Mouse (Mus musculus) skeletal muscle tissue, adult 2 months (tissue): ENCODE measurements around the gene Fam110a.
"Not testable (repeated sequence)": the region's sequence is repeated elsewhere in the genome, so short reads cannot be mapped to it uniquely, and the experiment has no call there.

Experiments
- DNase-seq: peaks from one replicate; pipeline ENCODE4 v3.0.0-alpha.2; 2012; ENCODE audit warnings: low read depth, low spot score

The Fam110a gene

DNA sequence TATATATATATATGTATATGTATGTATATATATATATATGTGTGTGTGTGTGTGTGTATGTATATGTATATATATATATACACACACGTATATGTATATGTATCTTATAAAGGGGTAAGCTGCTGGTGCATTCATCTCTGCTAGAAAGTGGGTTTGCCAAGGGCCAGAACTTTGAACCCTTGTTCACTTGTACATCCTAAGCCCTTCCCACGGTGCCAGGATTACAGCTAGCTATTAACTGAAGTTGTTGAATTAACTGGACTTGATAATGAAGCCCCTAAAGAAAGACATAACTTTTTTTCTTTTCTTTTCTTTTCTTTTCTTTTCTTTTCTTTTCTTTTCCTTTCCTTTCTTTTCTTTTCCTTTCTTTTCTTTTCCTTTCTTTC is 17.2 kb upstream of the Fam110a start:
- not testable (repeated sequence) for DNase-seq

DNA sequence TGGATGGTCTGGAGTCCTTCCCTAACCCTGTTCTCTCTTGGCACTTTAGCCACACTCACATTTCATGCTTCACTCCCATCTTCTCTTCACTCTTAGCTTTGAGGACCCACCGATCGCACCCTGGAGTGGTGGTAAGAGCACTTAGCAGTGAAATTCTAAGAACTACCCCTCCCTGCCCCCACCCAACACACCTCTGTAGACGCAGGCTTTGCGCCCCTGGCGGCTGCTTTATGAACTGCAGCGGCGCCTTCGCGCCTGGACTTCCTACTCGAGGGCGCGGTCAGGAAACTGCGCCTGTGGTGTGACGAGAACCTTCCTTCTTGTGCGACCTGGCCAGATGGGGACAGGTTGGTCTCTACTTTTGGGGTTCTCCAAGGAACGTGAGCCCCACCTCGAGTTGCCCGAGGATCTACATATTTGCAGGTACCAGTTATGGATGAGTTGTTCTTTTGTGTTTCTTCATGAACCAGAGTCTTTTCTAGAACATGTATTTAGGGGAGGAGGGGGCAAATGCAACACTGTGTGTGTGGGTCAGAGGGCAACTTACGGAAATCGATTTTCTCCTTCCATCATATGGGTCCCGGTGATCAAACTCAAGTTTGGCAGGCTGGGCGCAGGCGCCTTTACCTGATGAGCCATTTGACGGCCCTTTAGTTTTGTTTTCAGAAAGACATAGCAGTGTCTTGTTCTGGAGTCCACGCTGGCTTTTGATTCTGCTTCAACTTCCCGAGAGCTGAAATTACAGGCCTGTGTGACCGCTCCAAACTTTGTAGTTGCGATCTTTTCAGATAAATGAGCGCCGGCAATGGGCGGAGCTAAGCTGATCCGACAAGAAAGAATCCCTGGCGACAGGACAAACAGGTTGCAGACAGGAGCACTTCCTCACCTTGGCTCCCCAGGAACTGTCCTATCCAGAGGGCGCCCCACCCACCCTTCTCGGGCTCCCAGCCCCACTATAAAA is 16.5 kb upstream of the Fam110a start, which contains the start of gene Slc52a3:
Gene Slc52a3, plus strand, starts transcription at position 283 of the 961 bp plus-strand sequence.
- DNase-seq = peak; percentile 58

DNA sequence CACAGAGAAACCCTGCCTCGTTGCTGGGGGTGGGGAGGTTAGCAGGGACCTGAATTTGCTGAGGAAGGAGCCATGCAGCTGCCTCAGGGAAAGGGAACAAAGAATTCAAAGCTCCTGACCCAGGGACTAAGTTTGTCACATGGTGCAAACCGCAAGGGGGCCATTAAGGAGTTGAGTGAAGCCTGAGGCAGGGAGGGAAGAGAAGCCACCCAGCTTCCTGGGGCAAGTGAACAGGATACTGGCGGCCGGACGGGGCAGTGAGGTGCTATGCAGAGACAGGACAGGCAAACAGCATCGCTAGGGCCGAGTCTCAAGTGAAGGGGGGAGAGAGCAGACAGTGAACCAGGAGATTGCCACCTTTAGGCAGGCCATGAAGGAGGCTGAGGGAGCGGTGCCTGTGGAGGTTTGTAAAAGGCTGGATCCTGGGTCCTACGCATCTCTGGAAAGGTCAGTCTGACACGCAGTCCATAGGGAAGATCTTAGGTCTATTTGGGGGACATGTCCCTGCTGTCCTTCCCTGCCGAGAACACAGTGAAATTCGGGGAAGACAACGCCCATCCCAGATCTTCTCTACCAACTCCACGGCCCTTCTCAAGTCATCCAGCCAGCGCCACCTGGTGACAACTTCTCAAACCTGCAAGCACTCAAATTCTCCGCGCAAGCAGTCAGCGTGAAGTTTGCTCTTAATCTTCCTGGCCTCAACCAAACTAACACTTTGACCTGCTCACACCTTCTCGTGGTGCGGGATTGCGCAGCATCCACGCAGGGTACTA is 14.5 kb upstream of the Fam110a start:
- peak; percentile 70 for DNase-seq

DNA sequence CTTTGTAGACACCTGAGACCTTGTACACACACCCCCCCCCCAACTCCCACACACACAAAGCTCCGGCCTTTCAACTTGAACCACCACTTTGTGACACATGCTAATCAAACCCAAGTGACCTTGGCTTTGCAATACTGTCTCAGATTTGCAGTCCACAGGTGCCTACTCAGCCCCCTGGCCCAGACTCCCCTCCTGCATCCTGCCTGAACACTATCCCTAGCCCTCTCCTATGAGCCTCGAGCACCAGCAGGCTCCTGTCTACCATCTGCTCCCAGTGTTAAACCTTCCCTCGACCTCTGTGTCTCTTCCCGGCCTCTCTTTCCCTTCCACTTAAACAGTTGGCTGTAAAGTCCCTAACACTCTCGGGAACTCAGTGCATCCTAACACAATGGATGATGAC is 11.4 kb upstream of the Fam110a start:
- no peak for DNase-seq

DNA sequence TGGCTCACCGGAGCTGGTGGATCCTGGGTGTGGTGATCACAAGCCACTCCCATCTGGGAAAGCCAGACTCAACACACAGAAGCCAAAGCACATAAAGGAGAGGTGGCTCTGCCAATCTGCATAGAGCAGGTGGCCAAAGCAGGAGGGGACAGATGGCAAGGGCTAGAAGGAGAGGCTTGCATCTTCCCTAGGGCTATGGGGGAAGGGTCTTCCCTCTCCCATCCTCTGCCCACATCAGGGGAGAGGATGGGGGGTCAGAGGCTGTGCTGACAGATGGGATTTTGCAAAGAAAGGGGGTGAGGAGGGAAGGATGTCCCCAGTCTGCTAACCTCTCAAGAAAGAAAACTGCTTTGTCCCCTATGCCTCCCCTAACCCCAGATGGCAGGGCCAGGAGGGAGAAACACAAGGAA is 11.0 kb upstream of the Fam110a start:
- no peak for DNase-seq

DNA sequence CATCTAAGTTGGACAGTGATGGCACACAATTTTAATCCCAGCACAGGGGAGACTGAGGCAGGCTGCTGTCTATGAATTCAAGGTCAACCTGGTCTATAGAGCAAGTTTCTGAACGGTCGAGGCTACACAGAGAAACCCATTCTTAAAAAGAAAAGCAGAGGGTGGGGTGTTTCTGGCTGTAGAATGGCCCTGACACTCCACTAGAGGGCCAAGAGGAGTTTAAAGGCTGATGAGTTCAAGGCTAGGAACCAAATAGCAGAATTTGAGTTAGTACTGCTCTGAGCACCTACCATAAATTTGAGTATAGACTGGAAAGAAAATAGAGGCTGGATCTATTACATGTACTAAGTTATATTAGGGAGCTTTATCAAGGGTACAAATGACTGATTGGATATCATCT is 9.0 kb upstream of the Fam110a start:
- no peak for DNase-seq

DNA sequence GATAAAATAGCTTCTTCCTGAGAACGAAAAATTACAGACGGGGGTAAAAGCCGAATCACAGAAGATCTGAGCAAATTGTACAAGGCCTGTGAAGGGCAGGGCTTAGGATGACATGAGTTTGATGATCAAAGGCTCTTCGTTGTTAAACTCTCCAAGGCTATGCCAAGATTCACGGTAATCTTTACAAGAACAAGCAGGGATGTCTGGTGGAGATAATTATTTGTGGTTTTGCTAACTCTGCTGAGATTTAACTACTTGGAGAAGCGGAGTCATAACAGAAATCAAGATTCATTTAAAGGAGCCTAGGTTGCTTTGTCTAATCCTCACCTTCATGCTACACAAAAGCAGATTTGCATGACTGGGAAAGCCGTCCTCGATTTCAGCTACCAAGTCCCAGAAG is 6.9 kb upstream of the Fam110a start:
- no peak for DNase-seq

DNA sequence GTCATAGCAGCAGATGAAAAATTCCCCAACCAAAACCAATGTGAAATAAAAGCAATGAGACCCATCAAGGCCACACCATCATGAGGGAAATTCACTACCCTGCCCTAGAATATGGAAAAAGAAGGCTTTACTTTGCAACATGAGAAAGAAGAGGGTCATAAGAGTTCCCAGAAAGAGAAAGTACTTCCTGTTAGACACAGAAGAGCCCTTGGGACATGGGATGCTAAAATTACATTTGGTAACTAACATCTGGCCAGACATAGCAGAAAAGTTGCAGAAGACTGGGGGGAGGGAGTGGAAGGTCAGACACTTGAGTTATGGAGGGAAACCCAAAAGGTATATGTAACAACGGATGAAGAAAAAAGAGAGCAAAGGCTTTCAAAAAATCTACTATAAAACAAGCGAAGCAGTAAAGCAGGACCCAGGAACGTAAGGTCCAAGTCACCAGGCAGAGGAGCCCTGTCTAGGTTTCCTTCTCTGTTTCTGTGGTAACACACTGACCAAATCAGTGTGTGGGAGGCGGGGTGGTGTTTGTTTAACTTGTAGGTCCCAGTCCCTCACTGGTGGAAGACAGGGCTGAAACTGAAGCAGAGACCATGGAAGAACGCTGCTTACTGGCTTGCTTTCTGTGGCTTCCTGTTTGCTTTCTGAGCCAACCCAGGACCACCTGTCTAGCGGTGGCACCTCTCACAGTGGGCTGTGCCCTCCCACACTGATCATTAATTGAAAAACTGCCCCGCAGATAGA is 5.6 kb upstream of the Fam110a start:
- DNase-seq = no peak

DNA sequence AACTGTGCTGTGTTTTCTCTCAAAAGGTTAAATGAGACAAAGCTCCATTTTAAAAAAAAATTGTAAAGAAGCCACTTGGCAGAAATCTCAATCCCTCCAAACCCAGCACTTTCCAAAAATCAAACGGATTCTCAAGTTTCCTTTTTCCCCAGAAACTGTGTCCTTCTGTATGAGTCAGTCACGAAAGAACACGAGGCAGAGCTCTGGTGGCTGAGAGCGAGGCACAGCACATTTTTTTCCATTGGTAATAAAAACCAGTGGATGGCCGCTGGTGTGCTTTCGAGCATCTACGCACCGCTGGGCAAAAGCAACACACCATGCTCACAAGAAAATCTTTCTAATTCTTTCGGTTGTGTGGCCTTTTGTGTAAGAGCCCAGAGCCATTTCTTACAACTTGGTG is 4.0 kb upstream of the Fam110a start:
- no peak for DNase-seq

DNA sequence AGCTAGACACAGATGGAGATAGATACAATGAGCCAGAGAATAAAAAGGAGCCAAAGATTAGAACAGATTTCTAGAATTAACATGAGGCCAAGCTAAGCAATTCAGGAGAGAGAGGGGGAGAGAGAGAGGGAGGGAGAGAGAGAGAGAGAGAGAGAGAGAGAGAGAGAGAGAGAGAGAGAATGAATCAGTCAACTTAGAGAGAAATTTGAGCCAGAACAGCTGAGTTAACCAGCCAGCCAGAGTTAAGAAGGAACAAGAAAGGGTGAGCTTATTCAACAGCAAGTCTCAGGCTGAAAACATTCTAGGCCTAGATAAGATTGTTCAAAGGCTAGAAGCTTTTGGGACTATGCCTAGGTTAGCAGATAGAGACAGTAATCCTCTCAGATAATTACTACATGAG is 2.5 kb upstream of the Fam110a start:
- DNase-seq = no peak

DNA sequence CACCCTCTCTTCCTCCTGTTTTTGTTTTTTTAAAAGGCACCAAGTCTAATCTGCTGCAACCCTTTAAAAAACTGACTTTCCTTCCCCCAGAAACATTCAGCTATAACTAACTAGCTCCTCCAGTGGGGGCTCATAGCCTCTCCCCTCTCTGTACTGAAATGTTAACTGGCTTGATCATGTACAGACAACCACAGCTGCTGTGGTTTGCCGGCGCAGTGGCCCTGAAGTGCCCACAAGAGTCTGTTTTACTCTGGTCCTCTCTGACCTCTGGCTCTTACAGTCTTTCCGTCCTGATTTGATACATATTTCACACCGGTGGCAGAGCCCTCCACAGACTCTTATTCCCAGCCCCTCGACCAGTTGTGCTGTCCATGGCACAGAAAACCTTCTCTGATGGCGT is 1.2 kb upstream of the Fam110a start:
- DNase-seq = no peak

DNA sequence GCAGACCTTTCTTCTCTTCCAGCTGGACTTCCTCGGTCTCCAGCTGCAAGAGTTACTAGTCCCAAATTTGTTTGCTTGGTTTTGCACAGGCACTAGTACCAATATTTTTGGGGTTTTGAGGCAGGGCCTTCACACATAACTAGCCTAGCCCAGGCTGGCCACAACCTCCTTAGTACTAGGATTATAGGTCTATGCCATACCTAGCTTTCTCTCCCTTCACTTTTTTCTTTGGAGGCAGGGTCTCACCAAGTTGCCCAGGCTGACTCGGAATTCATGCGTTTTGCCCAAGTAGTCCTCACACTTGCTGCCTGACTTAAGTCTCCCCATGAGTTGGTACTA is 305 bp upstream of the Fam110a start:
- no peak for DNase-seq

DNA sequence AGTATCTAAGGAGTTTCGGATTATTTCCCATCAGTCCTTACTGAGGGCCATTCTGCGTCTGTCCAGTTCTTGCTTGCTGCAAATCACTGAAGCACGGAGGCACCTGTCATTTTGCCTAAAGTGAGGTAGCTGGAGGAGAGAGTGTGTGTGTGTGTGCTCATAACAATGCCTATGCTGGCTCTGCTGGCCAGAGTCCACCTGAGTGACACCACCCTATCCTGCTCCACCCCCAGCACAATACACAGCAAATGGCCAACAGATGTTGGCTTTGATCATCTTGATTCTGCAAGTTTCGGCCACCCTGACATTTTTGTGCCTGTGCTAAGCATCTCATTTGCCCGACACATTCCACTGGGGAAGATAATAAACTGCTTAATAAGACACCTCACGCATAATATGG is 1.5 kb downstream of the Fam110a start:
- DNase-seq = no peak

DNA sequence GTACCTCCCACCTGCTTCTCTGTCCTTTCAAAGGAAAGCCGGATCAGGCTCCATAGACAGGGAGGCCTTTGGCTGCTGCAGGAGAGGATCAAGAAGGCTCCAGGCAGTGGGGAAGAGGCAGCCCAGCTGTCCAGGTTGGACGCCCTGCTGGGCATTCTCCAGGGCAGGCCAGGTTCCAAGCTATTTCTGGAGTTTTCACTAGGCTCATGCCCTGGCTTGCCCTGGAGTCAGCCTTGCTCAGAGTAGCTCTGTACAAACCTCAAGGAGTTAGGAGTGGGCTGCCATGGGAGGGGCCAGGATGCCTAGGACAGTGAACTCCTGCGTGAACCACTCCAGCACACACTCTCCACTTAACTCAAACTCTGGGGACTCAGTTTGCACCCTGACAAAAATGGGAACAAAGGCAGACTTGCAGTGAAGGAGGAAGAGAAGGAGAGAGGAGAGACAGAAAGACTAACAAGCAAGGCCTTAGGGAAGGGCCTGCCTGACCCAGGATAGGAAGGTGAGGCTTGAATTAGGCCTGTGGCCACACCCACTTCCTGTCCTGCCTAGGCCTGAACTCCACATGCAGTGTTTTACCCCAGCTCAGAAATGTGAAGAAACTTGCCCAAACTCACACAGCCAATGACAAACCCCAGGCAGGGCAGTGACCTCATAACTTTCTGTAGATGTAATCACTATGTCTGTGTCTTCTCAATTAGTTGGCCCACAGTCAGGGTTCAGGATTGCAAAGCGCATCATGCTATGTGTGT is 2.2 kb downstream of the Fam110a start:
- DNase-seq = peak; percentile 76

DNA sequence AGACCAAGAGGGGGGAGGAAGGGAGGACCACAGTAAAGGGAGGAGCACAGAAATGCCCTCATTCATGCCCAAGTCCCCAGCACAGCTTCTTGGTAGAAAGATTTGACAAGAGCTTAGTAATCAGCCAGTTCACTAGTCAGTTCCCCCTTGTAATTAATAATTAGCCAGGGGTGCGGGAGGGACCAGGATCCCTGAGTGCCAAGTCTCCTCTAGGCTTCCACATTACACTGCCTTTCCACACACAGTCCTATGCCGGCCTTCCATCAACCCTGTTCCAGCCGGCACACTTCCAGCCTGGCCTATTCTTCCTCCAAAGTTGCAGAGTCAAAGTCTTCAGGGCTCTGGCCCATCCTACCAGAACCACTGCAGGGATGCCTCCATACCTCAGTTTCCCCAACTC is 4.0 kb downstream of the Fam110a start:
- no peak for DNase-seq

DNA sequence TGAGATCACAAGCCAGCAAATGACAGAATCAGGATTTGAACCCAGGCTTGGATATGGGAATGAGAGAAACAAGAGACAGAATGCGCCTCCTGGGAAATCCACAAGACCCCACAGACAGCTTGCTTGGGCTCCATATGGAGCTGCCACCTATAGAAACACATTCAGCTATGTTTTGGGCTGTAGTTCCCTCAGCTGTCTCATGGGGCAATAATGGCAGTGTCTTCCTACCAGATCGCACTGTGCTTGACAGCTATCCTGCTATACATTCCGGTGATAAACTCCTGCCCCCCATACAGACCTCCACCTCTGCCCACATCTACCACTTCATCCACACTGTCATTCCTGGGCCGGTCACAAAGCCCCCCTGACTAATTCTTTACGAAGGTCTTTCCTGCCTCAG is 4.7 kb downstream of the Fam110a start:
- DNase-seq = no peak

DNA sequence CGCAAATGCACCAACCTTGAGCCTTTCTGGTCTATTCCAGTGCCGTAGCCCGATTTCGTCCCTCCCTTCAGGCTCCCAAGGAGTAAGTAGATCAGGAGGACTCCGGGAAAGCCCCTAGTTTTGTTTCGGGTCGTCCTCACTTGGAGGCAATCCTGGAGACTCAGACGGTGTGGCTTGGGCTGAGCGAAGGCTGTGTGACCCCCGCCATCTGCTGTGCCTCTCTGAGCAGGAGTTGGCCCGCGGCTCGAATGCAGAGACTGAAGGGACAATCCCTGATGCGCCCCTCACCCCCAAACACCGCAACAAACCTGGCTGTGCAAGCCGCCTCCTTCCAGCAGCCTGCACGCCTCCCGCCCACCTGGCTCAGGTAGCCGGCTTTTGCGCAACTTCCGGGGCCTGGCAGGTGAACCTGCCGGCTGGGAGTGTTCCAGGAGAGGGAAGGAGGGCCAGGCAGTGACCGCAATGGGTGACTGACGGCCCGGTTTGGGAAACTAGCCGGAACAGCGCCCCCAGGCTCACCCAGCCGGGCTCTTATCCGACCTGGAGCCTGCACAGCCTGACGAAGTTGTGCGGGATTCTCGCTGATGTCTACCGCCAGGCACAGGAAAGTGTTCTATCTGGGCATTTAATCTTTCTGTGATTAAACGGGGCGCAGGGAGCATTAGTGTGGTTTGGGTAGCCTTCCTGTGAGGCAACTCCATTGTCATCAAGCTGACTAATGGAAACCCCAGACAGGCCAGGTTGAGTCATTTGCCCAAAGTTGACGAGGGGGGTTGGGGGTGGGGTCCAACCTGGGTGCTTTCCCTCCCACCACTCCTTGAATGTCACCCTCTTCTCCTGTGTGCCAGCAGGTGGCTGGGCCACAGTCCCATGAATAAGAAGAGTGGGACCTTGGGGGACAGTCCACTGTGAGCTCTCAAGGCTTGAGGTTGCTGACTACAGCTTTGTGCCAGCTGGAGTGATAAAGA is 6.1 kb downstream of the Fam110a start:
- DNase-seq = no peak

DNA sequence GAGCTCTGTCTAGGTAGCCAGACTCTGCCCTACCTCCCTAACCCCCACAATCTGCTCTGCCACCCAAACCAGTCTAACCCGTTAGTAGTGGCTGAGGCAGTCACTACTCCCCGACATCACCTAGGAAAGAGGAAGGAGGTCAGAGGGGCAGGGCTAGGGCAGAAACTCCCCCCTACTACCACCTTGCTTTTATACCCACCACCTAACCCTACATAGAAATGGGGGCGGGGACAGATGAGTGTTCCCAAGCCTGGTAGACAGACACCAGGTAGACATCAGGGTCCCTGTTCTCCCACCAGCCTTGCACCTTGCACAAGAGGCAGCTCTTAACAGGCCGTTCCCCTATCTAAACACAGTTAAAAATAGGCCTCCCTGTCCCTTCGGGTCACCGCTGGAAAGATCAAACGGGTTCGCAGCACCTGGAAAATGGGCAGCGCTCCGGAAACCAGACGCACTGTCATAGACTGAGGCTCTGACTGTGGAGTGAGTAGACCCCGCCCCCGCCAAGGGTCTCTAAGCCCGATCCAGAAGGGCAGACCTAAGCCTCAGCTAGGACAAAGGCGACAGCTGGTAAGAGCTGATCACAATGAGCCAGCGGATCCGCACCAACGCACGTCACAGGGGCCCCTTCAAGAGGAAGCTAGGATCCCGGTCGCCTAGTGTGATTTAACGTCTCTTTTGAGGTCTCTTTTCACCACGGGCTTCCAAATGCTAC is 7.0 kb downstream of the Fam110a start:
- no peak for DNase-seq

DNA sequence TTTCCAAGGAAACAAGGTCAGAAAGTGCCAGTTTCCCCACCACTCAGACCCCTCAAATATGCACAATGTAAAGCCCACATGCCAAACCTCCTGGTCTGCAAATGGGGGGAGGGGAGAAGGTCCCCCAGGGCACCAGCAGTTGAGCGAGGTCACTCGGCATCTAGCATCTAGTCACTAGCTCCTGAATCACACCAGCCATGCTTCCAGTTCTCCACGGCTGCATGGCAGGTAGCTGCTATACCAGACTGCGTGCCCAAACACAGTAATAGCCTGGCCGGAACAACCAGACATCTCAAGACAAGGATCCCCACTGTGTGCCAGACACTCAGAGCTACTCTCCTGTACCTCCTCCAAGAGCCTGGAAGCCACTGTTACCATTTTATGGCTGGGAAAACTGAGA is 8.3 kb downstream of the Fam110a start:
- DNase-seq = no peak
